10 mouse cellular contexts compared by ENCODE assay signal in the genomic region with DNA sequence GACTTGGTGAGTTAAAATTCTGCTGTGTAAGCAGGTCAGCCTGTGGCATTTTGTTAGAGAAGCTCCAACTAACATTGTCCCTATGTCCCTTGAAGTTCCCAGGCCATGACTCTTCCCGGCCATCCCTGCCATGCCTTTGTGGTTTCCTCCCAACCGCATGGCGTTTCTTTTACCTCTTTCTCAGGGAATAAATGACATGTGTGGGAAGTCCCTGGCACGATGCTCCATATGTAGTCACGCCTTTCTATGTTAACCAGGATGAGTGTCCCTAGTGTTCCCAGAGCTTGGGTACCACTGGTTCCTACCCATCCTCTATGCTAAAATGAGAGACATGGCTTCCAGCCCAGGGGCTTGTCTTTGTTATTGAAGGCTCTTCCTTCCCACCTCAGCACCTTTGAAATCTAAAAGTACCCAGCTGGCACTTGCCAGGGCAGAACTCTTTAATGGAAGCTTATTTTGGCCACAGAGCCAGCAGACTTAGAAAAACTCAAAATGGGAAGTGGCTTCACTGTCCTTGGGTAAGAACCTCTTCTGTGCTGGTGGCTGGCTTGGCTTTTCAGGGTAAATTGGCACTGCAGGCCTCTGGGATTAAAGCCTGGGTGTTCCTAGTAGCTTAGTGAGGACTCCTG. TPM values are rescaled to one million over a fixed set of nuclear protein-coding genes. Genes with fewer than 3 reads are reported as not detected.
A peak's percentile ranks its signal among the peaks of the same experiment; 100 is the strongest.
DNase-seq lines count a peak whose midpoint lies in the region; ATAC-seq and TF ChIP-seq lines count a peak whose summit lies in the region.
"Had no signal": no experiment of that assay in that cellular context is flagged by ENCODE, and none has a peak within 500 bp of the region (broad histone marks: within the 10 kb centered on the region; RNA-seq: fewer than 3 reads in every experiment).

No protein-coding gene starts in this region.

- H3K4me1 ChIP-seq in brown adipose tissue, adult 24 weeks (ENCODE audit: control insufficient read depth, insufficient read depth, insufficient read length, low read length): peaks cover 58% of the 10 kb centered on the region
- H3K4me1 ChIP-seq in heart, embryonic 13.5 days: peaks cover 82% of the 10 kb centered on the region
- peaks cover 25% of the 10 kb centered on the region for H3K4me1 ChIP-seq in midbrain, embryonic 15.5 days

- H3K27me3 ChIP-seq in heart, embryonic 13.5 days (replicated peaks): no peaks in the 10 kb centered on the region
- H3K27me3 ChIP-seq in midbrain, embryonic 15.5 days (replicated peaks): no peaks in the 10 kb centered on the region

- H3K36me3 ChIP-seq in heart, embryonic 13.5 days: no peaks in the 10 kb centered on the region
- no peaks in the 10 kb centered on the region for H3K36me3 ChIP-seq in midbrain, embryonic 15.5 days (replicated peaks)

- H3K9me3 ChIP-seq in heart, embryonic 13.5 days: no peaks in the 10 kb centered on the region
- no peaks in the 10 kb centered on the region for H3K9me3 ChIP-seq in midbrain, embryonic 15.5 days

- no peak for DNase-seq in layer of hippocampus, adult 2 months (ENCODE audit: low spot score in 2 of 2)
- no peak for DNase-seq in layer of hippocampus, postnatal 36 days
- DNase-seq in spleen, adult 12 weeks (ENCODE audit: low spot score): no peak
- no peak for DNase-seq in adrenal gland, postnatal 14 days
- DNase-seq: layer of hippocampus, adult 9-11 months; thymus, adult 2 months had no signal

- no peak for TF ChIP-seq CTCF in layer of hippocampus, adult 2 months (conservative IDR thresholded peaks at IDR 0.05)

- H3K4me3 ChIP-seq in layer of hippocampus, adult 2 months: no peak overlapping the region
- H3K4me3 ChIP-seq in brown adipose tissue, adult 24 weeks (ENCODE audit: insufficient read depth, low read depth, low read length): no peak overlapping the region
- H3K4me3 ChIP-seq in heart, embryonic 13.5 days: no peak overlapping the region
- no peak overlapping the region for H3K4me3 ChIP-seq in midbrain, embryonic 15.5 days

- no peak for ATAC-seq in heart, embryonic 13.5 days (ENCODE audit: extremely low read depth, insufficient number of reproducible peaks, low FRiP score, low TSS enrichment)
- no peak for ATAC-seq in midbrain, embryonic 15.5 days (replicated peaks)
- no peak for ATAC-seq in erythroid progenitor cell, adult 5-6 weeks (replicated peaks; ENCODE audit: low FRiP score, poor library complexity, severe bottlenecking)

- H3K4me2 ChIP-seq in heart, embryonic 13.5 days: no peak overlapping the region
- H3K4me2 ChIP-seq in midbrain, embryonic 15.5 days: no peak overlapping the region

- peak overlapping the region; percentile 33; the same call in 1 of the 2 replicates for H3K9ac ChIP-seq in heart, embryonic 13.5 days
- H3K9ac ChIP-seq in midbrain, embryonic 15.5 days: no peak overlapping the region

- peak overlapping the region; percentile 87 for H3K27ac ChIP-seq in layer of hippocampus, adult 2 months
- H3K27ac ChIP-seq in brown adipose tissue, adult 24 weeks (replicated peaks; ENCODE audit: low read depth, low read length): peak overlapping the region; percentile 80
- peak overlapping the region; percentile 78 for H3K27ac ChIP-seq in heart, embryonic 13.5 days (replicated peaks)
- 0 out of 2 replicates have a peak overlapping the region, but pooled peaks have one; percentile 53 for H3K27ac ChIP-seq in midbrain, embryonic 15.5 days

- 84% methylated on average over 5 of the region's 5 CpGs for WGBS in heart, embryonic 13.5 days
- WGBS in midbrain, embryonic 15.5 days: 91% methylated on average over 5 of the region's 5 CpGs

RNA-seq across cellular contexts. Expression of a gene that starts 24.8 kb away (rescaled TPM):
- 10 to 100 TPM; 15.3 to 17.2 TPM for total RNA-seq in layer of hippocampus, adult 2 months (2021)
- 10 to 100 TPM; 14.3 to 18.1 TPM for total RNA-seq in layer of hippocampus, postnatal 36 days (2021)
- 19.2 and 20.6 TPM in 2 replicates for polyA plus RNA-seq in brown adipose tissue, adult 24 weeks (2012; ENCODE audit: insufficient read depth, insufficient read length, missing spikeins)
- polyA plus RNA-seq in heart, embryonic 13.5 days (2015; fragmentation: Nextera tagmentation; extraction: Ambion mirVana): 33.8 and 37.9 TPM in 2 replicates
- 47.4 and 48.7 TPM in 2 replicates for polyA plus RNA-seq in midbrain, embryonic 15.5 days (2015; fragmentation: Nextera tagmentation; extraction: Ambion mirVana)
- 27.8 and 29.8 TPM in 2 replicates for total RNA-seq in adrenal gland, postnatal 14 days (2021)
- total RNA-seq in erythroid progenitor cell, adult 5-6 weeks (2015; ENCODE audit: low replicate concordance): 11.3 and 21.6 TPM in 2 replicates
- total RNA-seq in erythroid progenitor cell, adult 5-6 weeks (2017; ENCODE audit: low replicate concordance): 9.6 and 22.6 TPM in 2 replicates

RNA-seq across cellular contexts. Expression of a gene that starts 25.1 kb away (rescaled TPM):
- total RNA-seq in layer of hippocampus, adult 2 months (2021): 10 to 100 TPM; 64.8 to 71.4 TPM
- 10 to 100 TPM; 69.8 to 71.1 TPM for total RNA-seq in layer of hippocampus, postnatal 36 days (2021)
- polyA plus RNA-seq in brown adipose tissue, adult 24 weeks (2012; ENCODE audit: insufficient read depth, insufficient read length, missing spikeins): 59.1 and 60.8 TPM in 2 replicates
- 84.7 and 93.3 TPM in 2 replicates for polyA plus RNA-seq in heart, embryonic 13.5 days (2015; fragmentation: Nextera tagmentation; extraction: Ambion mirVana)
- 106 and 109 TPM in 2 replicates for polyA plus RNA-seq in midbrain, embryonic 15.5 days (2015; fragmentation: Nextera tagmentation; extraction: Ambion mirVana)
- 57.5 and 68.8 TPM in 2 replicates for total RNA-seq in adrenal gland, postnatal 14 days (2021)
- 42.5 and 54.5 TPM in 2 replicates for total RNA-seq in erythroid progenitor cell, adult 5-6 weeks (2015; ENCODE audit: low replicate concordance)
- 34.0 and 36.5 TPM in 2 replicates for total RNA-seq in erythroid progenitor cell, adult 5-6 weeks (2017; ENCODE audit: low replicate concordance)

RNA-seq across cellular contexts. Expression of a gene that starts 26.2 kb away (rescaled TPM):
- total RNA-seq in layer of hippocampus, adult 2 months (2021): 10 to 100 TPM; 63.6 to 66.7 TPM
- 10 to 100 TPM; 89.5 to 96.2 TPM for total RNA-seq in layer of hippocampus, postnatal 36 days (2021)
- polyA plus RNA-seq in brown adipose tissue, adult 24 weeks (2012; ENCODE audit: insufficient read depth, insufficient read length, missing spikeins): 6.1 and 17.7 TPM in 2 replicates
- polyA plus RNA-seq in heart, embryonic 13.5 days (2015; fragmentation: Nextera tagmentation; extraction: Ambion mirVana): 19.7 and 24.5 TPM in 2 replicates
- 52.6 and 59.4 TPM in 2 replicates for polyA plus RNA-seq in midbrain, embryonic 15.5 days (2015; fragmentation: Nextera tagmentation; extraction: Ambion mirVana)
- 70.5 and 103 TPM in 2 replicates for total RNA-seq in adrenal gland, postnatal 14 days (2021)
- total RNA-seq in erythroid progenitor cell, adult 5-6 weeks (2015; ENCODE audit: low replicate concordance): 0.72 and 3.8 TPM in 2 replicates
- 1.9 TPM in 1 of 2 replicates, not detected in the other for total RNA-seq in erythroid progenitor cell, adult 5-6 weeks (2017; ENCODE audit: low replicate concordance)

Comparison
In these comparisons a context has a peak if more than half of its experiments do, and no peak if none do; other contexts are left out.
1. RNA of a gene that starts 26.2 kb away (total RNA-seq): 89.5 to 96.2 TPM in layer of hippocampus, postnatal 36 days, 70.5 to 103 TPM in adrenal gland, postnatal 14 days and 63.6 to 66.7 TPM in layer of hippocampus, adult 2 months; 0.72 to 3.8 TPM in erythroid progenitor cell, adult 5-6 weeks; every median in the first group is over 10 times any median in the second.
2. Peak in every context shown above with its lines, with median percentiles within 50 percentile points of each other: H3K27ac ChIP-seq.